Mouse (Mus musculus) lung, adult 2 months (tissue): ENCODE results near the gene Fam13a.

Experiments
- CTCF ChIP-seq: fragments of 200-500 bp; IDR thresholded peaks from 2 replicates; pipeline ENCODE4 v1.5.1; 2011; ENCODE audit warnings: mild to moderate bottlenecking, low read length, control low read depth; ENCODE audit not compliant: insufficient read depth
- POLR2A ChIP-seq: fragments of 200-500 bp; IDR thresholded peaks from 2 replicates; pipeline ENCODE4 v1.6.1; 2011; ENCODE audit warnings: low read depth, mild to moderate bottlenecking, control low read depth, low read length, borderline replicate concordance; ENCODE audit errors: extremely low read depth

DNA sequence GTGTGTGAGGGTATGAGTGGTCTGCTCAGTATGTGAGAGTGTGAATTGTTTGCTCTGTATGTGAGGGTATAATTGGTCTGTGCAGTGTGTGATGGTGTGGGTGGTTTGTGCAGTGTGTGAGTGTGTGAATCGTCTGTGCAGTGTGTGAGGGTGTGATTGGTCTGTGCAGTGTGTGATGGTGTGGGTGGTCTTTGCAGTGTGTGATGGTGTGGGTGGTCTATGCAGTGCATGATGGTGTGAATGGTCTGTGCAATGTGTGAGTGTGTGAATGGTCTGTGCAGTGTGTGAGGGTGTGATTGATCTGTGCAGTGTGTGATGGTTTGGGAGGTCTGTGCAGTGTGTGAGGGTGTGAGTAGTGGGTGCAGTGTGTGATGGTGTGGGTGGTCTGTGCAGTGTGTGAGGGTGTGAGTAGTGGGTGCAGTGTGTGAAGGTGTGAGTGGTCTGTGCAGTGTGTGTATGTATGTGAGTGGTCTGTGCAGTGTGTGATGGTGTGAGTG is 8.0 kb downstream of the Fam13a start:
- TF ChIP-seq CTCF (no peak), POLR2A (no peak)
